Mouse (Mus musculus): ENCODE measurements around the gene Rere.

DNA sequence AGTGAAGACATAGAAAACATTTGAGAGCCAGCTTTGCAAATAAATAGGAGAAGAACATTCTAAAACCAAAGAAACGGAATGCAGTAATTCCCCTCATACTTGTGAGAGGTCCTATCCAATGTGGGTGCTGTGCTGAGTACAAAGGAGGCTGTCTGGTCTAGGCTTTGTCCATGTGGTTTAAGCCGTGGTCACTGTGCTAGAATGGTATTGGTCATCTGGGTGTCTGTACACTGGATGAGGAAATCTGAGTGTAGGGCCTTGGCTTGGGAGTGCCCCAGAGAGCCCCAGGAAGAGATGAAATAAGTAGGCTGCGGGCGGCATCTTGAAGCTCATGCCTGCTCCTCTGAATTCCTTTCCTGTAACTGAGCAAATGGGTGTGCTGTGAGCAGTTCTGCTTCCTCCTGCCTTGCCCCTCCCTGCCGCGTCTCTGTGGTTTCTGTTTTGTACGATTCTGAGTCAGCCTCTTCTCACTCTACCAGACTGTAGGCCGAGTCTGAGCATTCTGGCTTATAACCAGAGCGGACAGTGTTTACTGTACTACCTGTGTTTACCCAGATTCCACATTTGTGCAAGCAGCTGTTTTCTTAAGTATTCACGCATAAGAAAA is 263.3 kb downstream of the Rere start:
- TF ChIP-seq CTCF (IDR thresholded peaks at IDR 0.05; ENCODE audit: low read depth) = no peak
- no peak for TF ChIP-seq EP300 (IDR thresholded peaks at IDR 0.05; ENCODE audit: low read depth)

All from liver, embryonic 14.5 days (tissue).